Mouse (Mus musculus) embryonic facial prominence, embryonic 14.5 days (tissue): Measurements from ENCODE around the gene Ppa2. TPM values are rescaled to one million over a fixed set of nuclear protein-coding genes. Genes with fewer than 3 reads are reported as not detected.
A peak's percentile ranks its signal among the peaks of the same experiment; 100 is the strongest.

Source experiments
- ATAC-seq: fragments of 200-750 bp; cut with Nextera tagmentation; 2 replicates; pipeline ENCODE4 v1.8.0; 2017; ENCODE audit warnings: low read depth, moderate number of reproducible peaks, moderate TSS enrichment
- DNase-seq: peaks from one replicate; pipeline ENCODE4 v3.0.0-alpha.2; 2015; ENCODE audit warnings: low spot score
- H3K27ac ChIP-seq: fragments of 300-500 bp; sonication (generic); replicated peaks from 2 replicates; pipeline ENCODE4 v1.5.1; 2014; ENCODE audit warnings: low read depth, mild to moderate bottlenecking, low read length, moderate library complexity
- H3K27me3 ChIP-seq: fragments of 300-500 bp; sonication (generic); replicated peaks from 2 replicates; pipeline ENCODE4 v1.6.1; 2014; ENCODE audit warnings: low read length; ENCODE audit not compliant: control insufficient read depth, insufficient read depth
- H3K36me3 ChIP-seq: fragments of 300-500 bp; sonication (generic); 2 replicates; pipeline ENCODE4 v1.6.1; 2014; ENCODE audit warnings: low read length, mixed read lengths; ENCODE audit not compliant: control insufficient read depth, insufficient read depth
- H3K4me1 ChIP-seq: fragments of 300-500 bp; sonication (generic); 2 replicates; pipeline ENCODE4 v1.6.1; 2014; ENCODE audit warnings: antibody characterized with exemption, low read length; ENCODE audit not compliant: control insufficient read depth, insufficient read depth
- H3K4me2 ChIP-seq: fragments of 300-500 bp; sonication (generic); 2 replicates; pipeline ENCODE4 v1.6.1; 2014; ENCODE audit warnings: low read depth, mild to moderate bottlenecking, low read length, moderate library complexity, mixed read lengths
- H3K4me3 ChIP-seq: fragments of 300-500 bp; sonication (generic); 2 replicates; pipeline ENCODE4 v1.5.1; 2014; ENCODE audit warnings: low read depth, mild to moderate bottlenecking, low read length
- H3K9ac ChIP-seq: fragments of 300-500 bp; sonication (generic); 2 replicates; pipeline ENCODE4 v1.6.1; 2014; ENCODE audit warnings: low read depth, mild to moderate bottlenecking, low read length, moderate library complexity, mixed read lengths
- H3K9me3 ChIP-seq: fragments of 300-500 bp; sonication (generic); 2 replicates; pipeline ENCODE4 v1.6.1; 2016; ENCODE audit warnings: low read length; ENCODE audit not compliant: control insufficient read depth
- WGBS: fragments of 180-500 bp; shearing (Covaris S2); extraction: QIAGEN DNeasy Blood & Tissue Kit; methylation state at CpG from one replicate; pipeline ENCODE4 v1.1.7; 2014; 5-methylcytosine and 5-hydroxymethylcytosine counted together
- polyA plus RNA-seq: library from polyadenylated mRNA; unstranded; fragments of >200 nt; fragmentation: Nextera tagmentation; extraction: Ambion mirVana; gene quantifications from 2 replicates; pipeline ENCODE4 v1.2.1, GENCODE M21; 2014

The Ppa2 gene
- polyA plus RNA-seq, result 78.0 and 91.0 TPM in 2 replicates

GRCm38 (mm10) chr3:133309954-133310808 lies at the start of gene Ppa2:
Gene Ppa2, plus strand, starts transcription at chr3:133310110.
- H3K27me3 ChIP-seq, result no peaks in the 10 kb centered on the region
- DNase-seq, result peak; percentile 96
- peak; percentile 95 for ATAC-seq
- peak within 1 kb of the TSS; percentile 70 for H3K4me2 ChIP-seq
- H3K9ac ChIP-seq, result peak within 1 kb of the TSS; percentile 94
- peak within 1 kb of the TSS; percentile 99 for H3K27ac ChIP-seq
- peaks cover 15% of the 10 kb centered on the region for H3K9me3 ChIP-seq
- no peaks in the 10 kb centered on the region for H3K4me1 ChIP-seq
- 0% methylated on average over 28 of the region's 95 CpGs for WGBS
- H3K4me3 ChIP-seq, result peak within 1 kb of the TSS; percentile 82
- H3K36me3 ChIP-seq, result no peaks in the 10 kb centered on the region

GRCm38 (mm10) chr3:133271887-133272286 lies 38.0 kb upstream of the Ppa2 start:
- ATAC-seq (no peak), DNase-seq (peak; percentile 80)
- H3K4me3 ChIP-seq, result no peak overlapping the region
- H3K9ac ChIP-seq, result no peak overlapping the region
- WGBS, result 13% methylated on average over 3 of the region's 3 CpGs
- no peaks in the 10 kb centered on the region for H3K27me3 ChIP-seq
- H3K36me3 ChIP-seq, result no peaks in the 10 kb centered on the region
- no peak overlapping the region for H3K27ac ChIP-seq
- no peaks in the 10 kb centered on the region for H3K4me1 ChIP-seq
- no peak overlapping the region for H3K4me2 ChIP-seq
- 0 out of 2 replicates have a peak, but pooled peaks cover 6% of the 10 kb centered on the region for H3K9me3 ChIP-seq

- DNase-seq (peak; percentile 3), ATAC-seq (no peak)
- H3K36me3 ChIP-seq, result no peaks in the 10 kb centered on the region
- H3K4me3 ChIP-seq, result no peak overlapping the region
- 46% methylated on average over 5 of the region's 5 CpGs for WGBS
- no peak overlapping the region for H3K9ac ChIP-seq
- no peaks in the 10 kb centered on the region for H3K4me1 ChIP-seq
- no peaks in the 10 kb centered on the region for H3K9me3 ChIP-seq
- H3K27me3 ChIP-seq, result no peaks in the 10 kb centered on the region
- no peak overlapping the region for H3K4me2 ChIP-seq
- H3K27ac ChIP-seq, result no peak overlapping the region
These were observed 25.3 kb upstream of the Ppa2 start for GRCm38 (mm10) chr3:133284587-133284986.

GRCm38 (mm10) chr3:133288795-133289194 lies 21.1 kb upstream of the Ppa2 start:
- Histone ChIP-seq H3K4me2 (no peak overlapping the region), H3K27me3 (no peaks in the 10 kb centered on the region), H3K9ac (no peak overlapping the region), H3K27ac (no peak overlapping the region), H3K9me3 (no peaks in the 10 kb centered on the region; the same call in 1 of the 2 replicates), H3K4me1 (no peaks in the 10 kb centered on the region), H3K36me3 (no peaks in the 10 kb centered on the region), H3K4me3 (no peak overlapping the region)
- DNase-seq (no peak), ATAC-seq (no peak)
- WGBS, result 90% methylated on average over 2 of the region's 2 CpGs

GRCm38 (mm10) chr3:133304328-133304727 lies 5.6 kb upstream of the Ppa2 start:
- DNase-seq, result no peak
- Histone ChIP-seq H3K4me3 (no peak overlapping the region), H3K9ac (no peak overlapping the region), H3K9me3 (peaks cover 21% of the 10 kb centered on the region), H3K4me1 (no peaks in the 10 kb centered on the region), H3K27me3 (no peaks in the 10 kb centered on the region), H3K27ac (no peak overlapping the region), H3K36me3 (no peaks in the 10 kb centered on the region), H3K4me2 (no peak overlapping the region)
- WGBS, result 93% methylated on average over 3 of the region's 3 CpGs
- ATAC-seq, result no peak

GRCm38 (mm10) chr3:133308361-133308760 lies 1.5 kb upstream of the Ppa2 start:
- Histone ChIP-seq H3K9ac (no peak overlapping the region), H3K4me3 (no peak overlapping the region), H3K9me3 (peaks cover 15% of the 10 kb centered on the region), H3K27ac (no peak overlapping the region), H3K4me2 (no peak overlapping the region), H3K36me3 (no peaks in the 10 kb centered on the region), H3K4me1 (no peaks in the 10 kb centered on the region), H3K27me3 (no peaks in the 10 kb centered on the region)
- DNase-seq (no peak), ATAC-seq (no peak)
- WGBS, result 94% methylated on average over 3 of the region's 3 CpGs

GRCm38 (mm10) chr3:133309359-133309758 lies 551 bp upstream of the Ppa2 start:
- Histone ChIP-seq H3K27me3 (no peaks in the 10 kb centered on the region), H3K4me2 (0 out of 2 replicates have a peak overlapping the region, but pooled peaks have one; percentile 70), H3K36me3 (no peaks in the 10 kb centered on the region), H3K9ac (no peak overlapping the region), H3K27ac (no peak overlapping the region), H3K9me3 (peaks cover 15% of the 10 kb centered on the region), H3K4me3 (peak overlapping the region; percentile 82), H3K4me1 (no peaks in the 10 kb centered on the region)
- DNase-seq (no peak), ATAC-seq (no peak)
- WGBS, result 89% methylated on average over 7 of the region's 7 CpGs

- WGBS, result 20% methylated on average over 14 of the region's 14 CpGs
These were observed 884 bp downstream of the Ppa2 start for GRCm38 (mm10) chr3:133310809-133311179.

GRCm38 (mm10) chr3:133312331-133312730 lies 2.4 kb downstream of the Ppa2 start:
- H3K4me3 ChIP-seq, result no peak overlapping the region
- WGBS, result 88% methylated on average over 3 of the region's 3 CpGs
- H3K27ac ChIP-seq, result no peak overlapping the region
- peaks cover 15% of the 10 kb centered on the region for H3K9me3 ChIP-seq
- H3K4me2 ChIP-seq, result no peak overlapping the region
- H3K27me3 ChIP-seq, result no peaks in the 10 kb centered on the region
- no peaks in the 10 kb centered on the region for H3K36me3 ChIP-seq
- no peak for DNase-seq
- ATAC-seq, result no peak
- no peaks in the 10 kb centered on the region for H3K4me1 ChIP-seq
- no peak overlapping the region for H3K9ac ChIP-seq

More at GRCm38 (mm10) chr3:133310809-133311179, 884 bp downstream of the Ppa2 start:
- ATAC-seq, result no peak
- Histone ChIP-seq H3K27ac (peak overlapping the region; percentile 99), H3K9ac (peak overlapping the region; percentile 94), H3K36me3 (no peaks in the 10 kb centered on the region), H3K27me3 (no peaks in the 10 kb centered on the region), H3K4me2 (peak overlapping the region; percentile 70), H3K4me1 (no peaks in the 10 kb centered on the region), H3K9me3 (peaks cover 15% of the 10 kb centered on the region), H3K4me3 (peak overlapping the region; percentile 82)
- DNase-seq, result peak; percentile 17
